Mouse (Mus musculus) limb, embryonic 10.5 days (tissue): ENCODE results near the gene Hes3. TPM values are rescaled to one million over a fixed set of nuclear protein-coding genes. Genes with fewer than 3 reads are reported as not detected.
A peak's percentile ranks its signal among the peaks of the same experiment; 100 is the strongest.

ENCODE experiments used
- DNase-seq: peaks from one replicate; pipeline ENCODE4 v3.0.0-alpha.2; 2017; ENCODE audit warnings: low spot score
- H3K27ac ChIP-seq: fragments of 300-500 bp; sonication (generic); 2 replicates; pipeline ENCODE4 v1.5.1; 2016; ENCODE audit warnings: mild to moderate bottlenecking
- H3K27me3 ChIP-seq: fragments of 300-500 bp; sonication (generic); 2 replicates; pipeline ENCODE4 v1.6.1; 2016; ENCODE audit warnings: low read depth, mild to moderate bottlenecking; ENCODE audit not compliant: poor library complexity, severe bottlenecking
- H3K36me3 ChIP-seq: fragments of 300-500 bp; sonication (generic); 2 replicates; pipeline ENCODE4 v1.6.1; 2016; ENCODE audit warnings: mild to moderate bottlenecking, moderate library complexity
- H3K4me1 ChIP-seq: fragments of 300-500 bp; sonication (generic); 2 replicates; pipeline ENCODE4 v1.6.1; 2016
- H3K4me3 ChIP-seq: fragments of 300-500 bp; sonication (generic); 2 replicates; pipeline ENCODE4 v1.5.1; 2016; ENCODE audit warnings: mild to moderate bottlenecking, moderate library complexity
- H3K9me3 ChIP-seq: fragments of 300-500 bp; sonication (generic); replicated peaks from 2 replicates; pipeline ENCODE4 v1.6.1; 2016; ENCODE audit warnings: mild to moderate bottlenecking
- WGBS: fragments of 180-500 bp; shearing (Covaris S2); methylation state at CpG from one replicate; pipeline ENCODE4 v1.1.7; 2016; 5-methylcytosine and 5-hydroxymethylcytosine counted together
- polyA plus RNA-seq: library from polyadenylated mRNA; unstranded; fragments of >200 nt; fragmentation: Nextera tagmentation; extraction: Ambion mirVana; gene quantifications from 2 replicates; pipeline ENCODE4 v1.2.1, GENCODE M21; 2016

Hes3 gene
- not detected in 2 replicates for polyA plus RNA-seq

DNA sequence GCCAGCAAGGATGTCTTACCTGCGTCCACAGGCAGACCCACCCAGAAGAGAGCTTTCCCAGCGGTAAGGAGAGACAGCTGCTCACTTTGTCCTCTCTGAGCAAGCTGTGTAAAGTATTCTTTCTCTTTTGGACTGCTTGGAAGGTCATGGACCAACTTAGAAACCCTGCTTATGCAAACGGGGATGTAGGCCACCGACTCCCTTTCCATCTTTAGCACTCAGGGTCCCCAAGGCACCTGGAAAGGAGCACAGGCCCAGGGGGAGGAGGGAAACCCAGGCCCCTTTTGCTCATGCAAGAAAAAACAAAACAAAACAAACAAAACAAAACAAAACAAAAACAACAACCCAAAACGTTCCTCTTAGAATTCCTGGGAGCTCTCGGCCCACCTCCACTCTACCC is at the start of gene Hes3:
Gene Hes3 (minus strand): TSS at position 101 of the 400 bp plus-strand sequence.
- Histone ChIP-seq H3K27ac (no peak within 1 kb of the TSS), H3K4me3 (peak within 1 kb of the TSS; percentile 44), H3K36me3 (no peaks in the 10 kb centered on the region), H3K4me1 (peaks cover 52% of the 10 kb centered on the region), H3K9me3 (no peaks in the 10 kb centered on the region), H3K27me3 (peaks cover 90% of the 10 kb centered on the region)
- DNase-seq, result no peak
- WGBS, result 26% methylated on average over 6 of the region's 6 CpGs

DNA sequence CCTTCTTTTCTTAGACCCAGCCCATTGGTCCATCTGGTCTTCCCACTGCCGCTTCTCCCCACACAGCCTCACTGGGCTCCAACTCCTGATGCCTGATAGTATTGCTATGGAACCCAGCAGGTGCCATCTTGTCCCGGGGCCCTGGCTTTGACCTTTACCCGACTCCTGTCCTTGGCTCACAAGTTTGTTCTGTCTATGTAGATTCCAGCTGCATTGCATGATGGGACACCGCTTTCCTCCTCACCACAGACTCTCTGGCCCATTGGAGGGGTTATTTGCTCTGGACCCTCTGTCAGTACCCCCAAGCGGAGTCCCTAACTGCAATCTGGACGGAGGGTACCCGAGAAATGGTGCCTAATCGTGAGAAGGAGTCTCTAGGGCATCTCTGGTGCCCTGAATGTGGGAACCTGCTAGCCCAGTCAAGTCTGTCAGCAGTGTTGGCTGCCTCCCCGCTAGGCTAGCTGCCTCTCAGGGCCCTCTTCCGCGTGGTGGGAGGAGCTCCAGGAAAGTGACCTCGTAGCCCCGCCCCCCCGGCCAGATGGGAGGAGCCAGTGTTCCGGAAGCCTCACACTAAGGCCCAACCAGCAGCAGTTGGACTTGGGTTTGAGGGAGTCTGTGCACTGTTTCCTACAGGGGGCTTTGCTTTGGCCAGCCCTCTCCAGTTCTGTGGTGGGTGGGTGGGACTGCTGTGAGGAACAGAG is 49.3 kb upstream of the Hes3 start:
- peaks cover 95% of the 10 kb centered on the region for H3K27me3 ChIP-seq
- H3K9me3 ChIP-seq, result no peaks in the 10 kb centered on the region
- peaks cover 5% of the 10 kb centered on the region for H3K36me3 ChIP-seq
- 34% methylated on average over 15 of the region's 15 CpGs for WGBS
- no peak overlapping the region for H3K4me3 ChIP-seq
- H3K4me1 ChIP-seq, result peaks cover 33% of the 10 kb centered on the region
- no peak overlapping the region for H3K27ac ChIP-seq
- DNase-seq, result peak; percentile 46

DNA sequence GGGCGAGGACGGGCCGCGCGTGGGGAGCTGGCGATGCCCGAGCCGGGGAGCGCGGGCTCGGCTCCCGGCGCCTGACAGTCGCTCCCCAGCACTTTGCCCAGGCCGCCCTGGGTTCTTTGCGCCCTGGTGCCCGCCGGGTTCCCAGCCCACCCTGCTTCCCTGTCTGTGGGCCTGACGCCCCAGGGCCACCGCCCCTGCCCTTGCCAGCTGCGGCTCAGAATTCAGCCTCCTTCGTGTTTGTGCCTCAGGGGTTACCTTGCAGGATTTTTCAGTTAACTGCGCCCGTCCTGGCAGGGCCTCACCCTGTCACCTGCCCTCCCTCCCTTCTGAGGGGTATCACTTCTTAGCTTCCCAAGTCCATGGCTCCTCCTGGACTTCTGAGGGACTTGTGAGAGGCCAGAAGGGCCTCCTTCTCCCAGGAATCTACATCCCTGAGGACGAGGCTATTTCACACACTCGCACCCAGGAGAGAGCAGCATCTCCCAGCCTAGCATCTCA is 47.9 kb upstream of the Hes3 start:
- H3K27ac ChIP-seq, result 0 out of 2 replicates have a peak overlapping the region, but pooled peaks have one; percentile 43
- H3K27me3 ChIP-seq, result peaks cover 93% of the 10 kb centered on the region
- peaks cover 19% of the 10 kb centered on the region for H3K36me3 ChIP-seq
- DNase-seq, result no peak
- peaks cover 33% of the 10 kb centered on the region for H3K4me1 ChIP-seq
- 4% methylated on average over 10 of the region's 26 CpGs for WGBS
- no peaks in the 10 kb centered on the region for H3K9me3 ChIP-seq
- H3K4me3 ChIP-seq, result peak overlapping the region; percentile 59

DNA sequence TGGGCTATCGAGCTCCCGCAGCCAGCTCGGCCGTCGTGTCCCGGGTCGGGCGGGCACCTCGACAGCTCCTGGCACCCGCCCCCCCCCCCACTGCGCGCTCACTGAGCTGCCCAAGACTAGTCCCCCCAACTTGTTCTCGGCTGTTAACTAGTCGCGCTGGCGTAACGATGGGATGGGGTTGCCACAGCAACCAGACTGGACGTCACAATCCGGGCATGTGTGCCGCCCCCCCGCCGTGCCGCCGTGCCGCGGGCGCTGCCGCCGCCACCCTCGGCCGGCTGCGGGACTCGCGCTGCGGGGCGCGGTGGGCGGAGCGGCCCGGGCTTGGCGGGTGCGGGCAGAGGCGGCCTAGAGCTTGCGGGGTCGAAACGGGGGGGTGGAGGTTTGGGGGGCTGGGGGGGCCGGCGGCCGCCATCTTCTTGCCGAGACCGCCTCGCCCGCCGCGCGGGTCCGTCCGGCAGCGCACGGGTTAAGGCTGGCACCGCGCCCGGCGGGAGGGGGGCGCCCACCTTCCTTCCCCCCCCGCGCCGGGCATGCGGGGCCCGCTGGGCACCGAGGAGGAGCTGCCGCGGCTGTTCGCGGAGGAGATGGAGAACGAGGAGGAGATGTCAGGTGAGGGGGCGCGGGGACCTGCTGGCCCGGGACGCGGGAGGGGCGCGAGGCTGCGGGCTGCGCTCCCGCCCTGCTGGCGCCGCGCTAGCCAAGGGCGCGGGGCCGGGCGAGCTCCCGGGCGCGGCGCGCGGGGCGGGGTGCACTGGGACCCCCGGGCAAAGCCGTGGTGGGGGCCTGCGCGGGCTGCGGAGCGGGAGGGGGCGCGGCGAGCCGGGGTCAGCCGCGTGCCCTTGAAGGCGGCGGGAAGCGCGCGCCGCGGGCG is 47.2 kb upstream of the Hes3 start, which contains the start of gene Chd5:
Gene Chd5 (plus strand): TSS at position 233 of the 874 bp plus-strand sequence.
- peaks cover 26% of the 10 kb centered on the region for H3K36me3 ChIP-seq
- no peak for DNase-seq
- WGBS, result 2% methylated on average over 111 of the region's 120 CpGs
- H3K27ac ChIP-seq, result peak within 1 kb of the TSS; percentile 43; the same call in 1 of the 2 replicates
- H3K4me1 ChIP-seq, result peaks cover 33% of the 10 kb centered on the region
- H3K27me3 ChIP-seq, result peaks cover 87% of the 10 kb centered on the region
- H3K4me3 ChIP-seq, result peak within 1 kb of the TSS; percentile 59
- H3K9me3 ChIP-seq, result no peaks in the 10 kb centered on the region

DNA sequence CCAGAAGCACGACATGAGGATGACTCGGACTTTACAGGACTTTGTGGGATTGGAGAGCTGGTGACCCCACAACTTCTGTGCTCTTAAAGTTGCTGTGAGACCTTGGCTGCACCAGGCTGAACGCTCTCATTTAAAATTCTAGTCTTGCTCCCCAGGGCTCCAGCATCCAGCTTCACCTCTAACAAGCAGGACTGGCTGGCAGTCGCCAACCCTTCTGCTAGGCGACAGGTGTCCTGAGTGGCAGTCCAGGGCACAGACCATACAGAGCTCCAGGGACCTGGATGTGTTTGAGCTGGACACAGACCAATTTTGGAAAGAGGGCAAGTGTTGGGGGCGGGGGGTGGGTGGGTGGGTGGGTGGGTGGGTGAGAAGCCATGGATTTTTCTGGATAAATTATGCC is 46.3 kb upstream of the Hes3 start:
- H3K27me3 ChIP-seq, result peaks cover 79% of the 10 kb centered on the region
- no peak overlapping the region for H3K4me3 ChIP-seq
- H3K27ac ChIP-seq, result no peak overlapping the region
- WGBS, result 28% methylated on average over 6 of the region's 6 CpGs
- H3K4me1 ChIP-seq, result peaks cover 27% of the 10 kb centered on the region
- H3K36me3 ChIP-seq, result peaks cover 35% of the 10 kb centered on the region
- H3K9me3 ChIP-seq, result no peaks in the 10 kb centered on the region
- DNase-seq, result no peak

DNA sequence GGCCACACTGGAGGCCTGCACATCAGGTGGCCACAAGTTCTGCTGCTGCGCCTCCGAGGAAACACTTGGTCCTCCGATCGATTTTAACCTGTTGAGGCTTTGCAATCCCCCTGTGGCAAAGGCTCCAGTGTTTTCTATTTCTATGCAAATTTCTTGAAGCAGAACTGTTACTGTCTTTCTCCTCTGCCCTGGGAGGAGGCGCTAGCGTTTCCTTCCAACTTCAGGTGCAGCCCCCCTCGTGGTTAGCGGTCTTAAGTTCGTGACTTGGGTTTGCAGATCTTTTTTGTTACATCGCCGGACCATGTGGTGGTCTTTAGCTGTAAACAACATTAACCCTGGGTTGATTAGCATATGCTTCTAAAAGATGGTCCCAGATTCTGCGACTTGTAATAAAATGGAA is 42.1 kb upstream of the Hes3 start:
- Histone ChIP-seq H3K27ac (no peak overlapping the region), H3K4me1 (peaks cover 9% of the 10 kb centered on the region), H3K27me3 (peaks cover 39% of the 10 kb centered on the region), H3K4me3 (no peak overlapping the region), H3K9me3 (no peaks in the 10 kb centered on the region), H3K36me3 (peaks cover 77% of the 10 kb centered on the region)
- DNase-seq, result no peak
- WGBS, result 96% methylated on average over 12 of the region's 12 CpGs

DNA sequence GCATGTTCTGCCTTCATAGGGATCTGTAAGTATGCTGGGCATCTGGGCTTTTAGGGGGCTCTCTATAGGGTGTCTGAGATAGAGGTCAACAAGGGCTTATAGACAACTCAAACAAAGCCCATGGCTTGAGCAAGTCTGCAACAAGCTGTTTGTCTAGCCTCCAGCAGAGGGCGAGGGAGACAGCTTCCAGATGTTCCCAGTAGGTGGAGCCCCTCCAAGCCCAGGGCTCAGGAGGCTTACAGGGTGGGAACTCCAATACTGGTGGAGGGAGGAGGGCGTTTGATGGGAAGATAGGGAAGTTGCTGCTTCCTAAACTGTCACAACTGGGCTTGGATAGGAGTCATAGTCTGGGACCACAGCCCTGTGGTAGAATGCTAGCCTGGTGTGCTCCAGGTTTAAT is 41.5 kb upstream of the Hes3 start:
- Histone ChIP-seq H3K36me3 (peaks cover 83% of the 10 kb centered on the region), H3K4me3 (no peak overlapping the region), H3K4me1 (peaks cover 6% of the 10 kb centered on the region), H3K9me3 (no peaks in the 10 kb centered on the region), H3K27me3 (peaks cover 33% of the 10 kb centered on the region), H3K27ac (no peak overlapping the region)
- 47% methylated on average over 2 of the region's 2 CpGs for WGBS
- DNase-seq, result peak; percentile 75

DNA sequence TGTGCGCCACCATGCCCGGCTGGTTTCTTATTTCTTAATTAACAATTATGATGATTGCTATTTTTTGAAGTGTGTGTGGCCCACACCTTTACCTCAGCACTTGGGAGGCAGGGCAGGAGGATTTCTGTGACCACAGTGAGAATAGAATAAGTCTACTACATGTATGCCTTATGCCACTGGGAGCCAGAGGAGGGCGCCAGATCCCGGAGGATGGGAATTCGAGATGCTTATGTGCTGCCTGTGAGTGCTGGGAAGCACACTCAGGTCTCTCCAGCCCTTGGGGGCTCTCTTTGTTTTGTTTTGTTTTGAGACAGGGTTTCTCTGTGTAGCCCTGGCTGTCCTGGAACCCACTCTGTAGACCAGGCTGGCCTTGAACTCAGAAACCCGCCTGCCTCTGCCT is 37.2 kb upstream of the Hes3 start:
- H3K9me3 ChIP-seq, result no peaks in the 10 kb centered on the region
- H3K27ac ChIP-seq, result no peak overlapping the region
- H3K4me3 ChIP-seq, result no peak overlapping the region
- H3K4me1 ChIP-seq, result peaks cover 21% of the 10 kb centered on the region
- no peaks in the 10 kb centered on the region for H3K27me3 ChIP-seq
- 76% methylated on average over 6 of the region's 6 CpGs for WGBS
- peaks cover 68% of the 10 kb centered on the region for H3K36me3 ChIP-seq
- peak; percentile 62 for DNase-seq

DNA sequence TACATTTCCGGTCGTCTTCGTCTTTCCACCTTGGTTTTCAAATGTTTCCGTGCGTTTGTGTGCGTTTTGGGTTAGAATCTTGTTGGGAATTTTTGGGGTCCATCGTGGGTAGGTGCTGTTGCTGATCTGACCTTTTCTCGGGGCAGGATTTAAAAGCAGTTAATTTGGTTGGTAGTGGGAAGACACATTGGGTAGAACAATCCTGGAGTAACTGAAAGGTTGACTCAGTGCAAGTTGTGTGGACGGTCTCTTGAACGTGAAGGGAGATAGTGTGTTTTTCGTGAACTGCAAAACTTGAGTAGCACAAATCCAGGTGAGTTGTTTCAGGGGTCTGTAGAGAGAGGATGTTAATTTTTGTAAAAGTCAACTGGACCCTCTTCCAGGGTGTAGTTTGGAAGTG is 35.1 kb upstream of the Hes3 start:
- 2% methylated on average over 11 of the region's 11 CpGs for WGBS
- Histone ChIP-seq H3K27me3 (peaks cover 4% of the 10 kb centered on the region; the same call in 1 of the 2 replicates), H3K4me1 (peaks cover 21% of the 10 kb centered on the region), H3K27ac (peak overlapping the region; percentile 95), H3K4me3 (peak overlapping the region; percentile 94), H3K36me3 (peaks cover 46% of the 10 kb centered on the region), H3K9me3 (no peaks in the 10 kb centered on the region)
- DNase-seq, result no peak

DNA sequence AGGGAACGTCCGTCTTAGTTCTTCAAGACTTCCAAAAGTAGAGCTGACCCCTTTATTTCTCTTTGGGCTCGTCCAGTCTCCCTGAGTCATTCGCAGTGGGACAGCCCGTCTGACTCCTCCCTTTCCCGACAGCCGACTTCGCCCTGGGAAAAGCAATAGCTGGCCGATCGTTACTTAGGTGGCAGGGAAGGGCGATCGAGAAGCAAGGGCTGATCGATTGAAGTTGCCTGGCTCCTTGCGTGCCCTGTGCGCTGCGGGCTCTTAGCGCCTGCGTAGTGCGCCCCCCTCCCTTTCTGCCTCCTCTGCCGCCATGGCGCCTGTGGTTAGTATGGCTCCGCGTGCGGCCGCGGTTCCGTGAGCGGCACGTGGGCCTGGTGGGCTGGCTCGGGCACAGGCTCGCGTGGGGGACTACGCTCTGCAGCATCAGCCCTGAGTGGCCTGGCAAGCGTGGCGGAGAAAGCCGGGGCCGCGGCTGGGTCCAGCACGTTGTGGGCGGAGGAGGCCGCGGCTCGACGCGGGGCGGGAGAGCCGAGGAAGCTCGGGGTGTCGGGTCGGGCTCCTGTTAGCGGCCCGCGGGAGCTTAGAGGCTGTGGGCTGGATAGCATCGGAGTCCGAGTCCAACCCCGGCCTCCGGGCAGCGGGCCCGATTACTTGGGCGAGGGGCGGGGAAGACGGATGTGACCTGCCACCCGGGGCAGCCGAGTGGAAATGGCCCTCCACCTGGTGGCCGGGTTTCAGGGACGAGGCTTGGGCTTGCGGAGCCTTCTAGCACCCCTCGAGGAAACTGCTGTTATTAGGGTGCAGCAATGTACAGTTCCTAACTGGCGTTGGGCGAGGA is 34.3 kb upstream of the Hes3 start, which contains the start of gene Rpl22:
Gene Rpl22 (plus strand): TSS at position 169 of the 838 bp plus-strand sequence.
- peak; percentile 90 for DNase-seq
- H3K27ac ChIP-seq, result peak within 1 kb of the TSS; percentile 95
- no peaks in the 10 kb centered on the region for H3K9me3 ChIP-seq
- peaks cover 6% of the 10 kb centered on the region; the same call in 1 of the 2 replicates for H3K27me3 ChIP-seq
- peak within 1 kb of the TSS; percentile 94 for H3K4me3 ChIP-seq
- WGBS, result under 1% methylated on average over 69 of the region's 70 CpGs
- peaks cover 21% of the 10 kb centered on the region for H3K4me1 ChIP-seq
- H3K36me3 ChIP-seq, result peaks cover 39% of the 10 kb centered on the region

DNA sequence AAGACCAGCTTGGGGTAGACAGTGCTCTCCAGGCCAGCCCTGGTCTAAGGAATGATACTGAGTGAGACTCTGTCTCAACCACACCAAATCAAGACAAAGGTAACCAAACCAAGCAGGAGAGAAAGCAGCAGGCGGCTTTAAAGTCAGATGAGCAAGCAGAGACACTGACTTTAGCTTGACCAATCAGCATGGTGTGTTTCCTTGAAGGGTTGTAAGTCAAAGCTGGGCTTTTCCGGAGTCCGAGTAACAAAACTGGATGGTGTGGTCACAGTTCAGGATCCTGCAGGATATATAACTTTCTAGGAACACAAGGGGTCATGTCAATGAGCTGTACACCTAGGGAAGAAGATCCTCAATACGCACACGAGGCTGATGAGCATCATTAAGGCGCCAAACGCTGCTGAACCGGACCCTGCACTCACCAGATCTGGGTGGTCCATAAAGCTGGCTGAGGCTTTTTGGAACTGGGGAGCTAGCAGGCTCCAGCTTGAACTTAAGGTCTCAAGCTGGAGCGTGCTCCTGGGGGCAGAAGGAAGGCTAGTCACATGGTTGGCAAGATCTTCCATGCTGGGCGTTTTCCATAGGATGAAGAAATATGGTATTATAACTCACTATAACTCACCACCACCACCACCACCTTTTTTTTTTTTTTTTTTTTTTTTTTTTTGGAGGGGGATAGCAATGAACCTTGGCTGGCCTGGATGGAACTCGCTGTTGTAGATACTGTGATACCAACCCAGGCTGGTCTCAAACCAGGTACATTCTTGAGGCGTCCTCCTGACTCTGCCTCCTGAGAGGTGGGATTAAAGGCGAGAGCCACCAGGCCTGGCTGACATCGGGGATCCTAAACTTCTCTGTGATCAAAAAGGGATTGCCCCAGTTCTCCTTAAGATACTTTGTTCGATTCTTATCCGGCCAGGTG is 33.4 kb upstream of the Hes3 start:
- no peak for DNase-seq
- H3K27me3 ChIP-seq, result peaks cover 6% of the 10 kb centered on the region; the same call in 1 of the 2 replicates

More for the DNA sequence above, 33.4 kb upstream of the Hes3 start:
- H3K27ac ChIP-seq, result peak overlapping the region; percentile 95
- peak overlapping the region; percentile 94 for H3K4me3 ChIP-seq
- WGBS, result 56% methylated on average over 16 of the region's 16 CpGs
- peaks cover 17% of the 10 kb centered on the region for H3K4me1 ChIP-seq
- H3K9me3 ChIP-seq, result no peaks in the 10 kb centered on the region
- H3K36me3 ChIP-seq, result peaks cover 30% of the 10 kb centered on the region
